Mouse (Mus musculus): ENCODE results near the gene Klf3.
"Not testable (repeated sequence)": the region's sequence is repeated elsewhere in the genome, so short reads cannot be mapped to it uniquely, and the experiment has no call there.

Gene Klf3

DNA sequence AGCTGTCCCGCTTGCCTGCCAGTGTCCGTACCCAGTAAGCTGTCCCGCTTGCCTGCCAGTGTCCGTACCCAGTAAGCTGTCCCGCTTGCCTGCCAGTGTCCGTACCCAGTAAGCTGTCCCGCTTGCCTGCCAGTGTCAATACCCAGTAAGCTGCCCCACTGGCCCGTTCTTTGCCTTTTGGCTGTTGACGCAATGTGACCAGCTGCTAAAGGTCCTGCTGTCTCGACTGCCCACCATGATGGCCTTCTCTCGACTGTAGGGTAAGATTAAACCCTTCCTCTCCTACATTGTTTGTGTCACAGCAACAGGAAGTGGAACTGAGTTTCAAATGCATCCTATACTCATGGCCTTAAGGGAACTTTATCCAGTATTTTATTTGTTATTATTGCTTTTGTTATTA, 78.8 kb downstream of the Klf3 start:
- DNase-seq: not testable (repeated sequence)

Measured in cerebellum, adult 18-20 months (tissue).